Mouse (Mus musculus): ENCODE data around the gene Psmc1. TPM values are rescaled to one million over a fixed set of nuclear protein-coding genes. Genes with fewer than 3 reads are reported as not detected.

The Psmc1 gene
- polyA plus RNA-seq (2014; fragmentation: Nextera tagmentation; extraction: Ambion mirVana): 324 and 348 TPM in 2 replicates

- ATAC-seq (ENCODE audit: low FRiP score, low TSS enrichment): peak; percentile 84
- Histone ChIP-seq H3K9ac (ENCODE audit: low read depth, low read length) (peak within 1 kb of the TSS; percentile 89), H3K4me1 (ENCODE audit: control insufficient read depth, insufficient read depth, low read length) (peaks cover 14% of the 10 kb centered on the region; the same call in 1 of the 2 replicates), H3K9me3 (ENCODE audit: control insufficient read depth, low read length) (no peaks in the 10 kb centered on the region), H3K27me3 (ENCODE audit: control insufficient read depth, insufficient read depth, low read length) (no peaks in the 10 kb centered on the region), H3K27ac (ENCODE audit: low read depth, low read length) (peak within 1 kb of the TSS; percentile 88), H3K4me2 (replicated peaks; ENCODE audit: low read depth, low read length) (peak within 1 kb of the TSS; percentile 64), H3K4me3 (ENCODE audit: low read length) (peak within 1 kb of the TSS; percentile 82), H3K36me3 (ENCODE audit: control insufficient read depth, insufficient read depth, low read length) (peaks cover 32% of the 10 kb centered on the region)
- WGBS: under 1% methylated on average over 58 of the region's 58 CpGs
Observed at GRCm38 (mm10) chr12:100109986-100110696, at the start of gene Psmc1. Gene Psmc1, plus strand, starts transcription at chr12:100110154.

GRCm38 (mm10) chr12:100061071-100061470, 48.9 kb upstream of the Psmc1 start:
- no peak overlapping the region for H3K4me2 ChIP-seq (replicated peaks; ENCODE audit: low read depth, low read length)
- H3K9ac ChIP-seq (ENCODE audit: low read depth, low read length): no peak overlapping the region
- no peaks in the 10 kb centered on the region for H3K4me1 ChIP-seq (ENCODE audit: control insufficient read depth, insufficient read depth, low read length)
- no peak overlapping the region for H3K27ac ChIP-seq (ENCODE audit: low read depth, low read length)
- H3K9me3 ChIP-seq (ENCODE audit: control insufficient read depth, low read length): no peaks in the 10 kb centered on the region
- 87% methylated on average over 10 of the region's 10 CpGs for WGBS
- H3K36me3 ChIP-seq (ENCODE audit: control insufficient read depth, insufficient read depth, low read length): no peaks in the 10 kb centered on the region
- H3K27me3 ChIP-seq (ENCODE audit: control insufficient read depth, insufficient read depth, low read length): no peaks in the 10 kb centered on the region
- ATAC-seq (ENCODE audit: low FRiP score, low TSS enrichment): no peak; the same call in 1 of the 2 replicates
- no peak overlapping the region for H3K4me3 ChIP-seq (ENCODE audit: low read length)

DNA sequence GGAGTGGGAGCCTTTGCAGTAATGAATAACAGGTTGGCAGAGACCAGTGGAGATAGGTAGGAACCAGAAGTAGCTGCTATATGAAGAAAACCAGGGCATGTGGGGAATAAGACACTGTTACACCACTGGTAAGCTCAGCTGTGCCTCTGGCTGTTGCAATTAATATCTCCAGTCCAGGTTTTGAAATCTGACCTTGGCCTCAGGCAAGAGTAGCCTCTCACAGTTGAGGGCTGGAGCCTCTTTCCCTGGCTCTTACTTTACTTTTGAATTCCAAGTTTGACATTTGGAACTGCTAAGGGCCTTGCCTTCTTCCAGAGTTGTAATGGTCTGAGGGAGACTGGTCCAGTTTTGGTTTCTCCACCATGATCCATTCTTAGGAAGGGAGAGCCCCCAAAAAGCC, 48.1 kb upstream of the Psmc1 start:
- no peaks in the 10 kb centered on the region for H3K36me3 ChIP-seq (ENCODE audit: control insufficient read depth, insufficient read depth, low read length)
- no peak overlapping the region for H3K27ac ChIP-seq (ENCODE audit: low read depth, low read length)
- no peak for ATAC-seq (ENCODE audit: low FRiP score, low TSS enrichment)
- no peaks in the 10 kb centered on the region for H3K27me3 ChIP-seq (ENCODE audit: control insufficient read depth, insufficient read depth, low read length)
- H3K4me3 ChIP-seq (ENCODE audit: low read length): no peak overlapping the region
- no peaks in the 10 kb centered on the region for H3K9me3 ChIP-seq (ENCODE audit: control insufficient read depth, low read length)
- H3K4me2 ChIP-seq (replicated peaks; ENCODE audit: low read depth, low read length): no peak overlapping the region
- no peak overlapping the region for H3K9ac ChIP-seq (ENCODE audit: low read depth, low read length)
- H3K4me1 ChIP-seq (ENCODE audit: control insufficient read depth, insufficient read depth, low read length): no peaks in the 10 kb centered on the region

- no peak for ATAC-seq (ENCODE audit: low FRiP score, low TSS enrichment)
- Histone ChIP-seq H3K4me2 (replicated peaks; ENCODE audit: low read depth, low read length) (no peak overlapping the region), H3K36me3 (ENCODE audit: control insufficient read depth, insufficient read depth, low read length) (no peaks in the 10 kb centered on the region), H3K9me3 (ENCODE audit: control insufficient read depth, low read length) (no peaks in the 10 kb centered on the region), H3K4me1 (ENCODE audit: control insufficient read depth, insufficient read depth, low read length) (no peaks in the 10 kb centered on the region), H3K27ac (ENCODE audit: low read depth, low read length) (no peak overlapping the region), H3K27me3 (ENCODE audit: control insufficient read depth, insufficient read depth, low read length) (no peaks in the 10 kb centered on the region), H3K4me3 (ENCODE audit: low read length) (no peak overlapping the region), H3K9ac (ENCODE audit: low read depth, low read length) (no peak overlapping the region)
- WGBS: 75% methylated on average over 3 of the region's 3 CpGs
Observed at GRCm38 (mm10) chr12:100062584-100062983, 47.4 kb upstream of the Psmc1 start.

DNA sequence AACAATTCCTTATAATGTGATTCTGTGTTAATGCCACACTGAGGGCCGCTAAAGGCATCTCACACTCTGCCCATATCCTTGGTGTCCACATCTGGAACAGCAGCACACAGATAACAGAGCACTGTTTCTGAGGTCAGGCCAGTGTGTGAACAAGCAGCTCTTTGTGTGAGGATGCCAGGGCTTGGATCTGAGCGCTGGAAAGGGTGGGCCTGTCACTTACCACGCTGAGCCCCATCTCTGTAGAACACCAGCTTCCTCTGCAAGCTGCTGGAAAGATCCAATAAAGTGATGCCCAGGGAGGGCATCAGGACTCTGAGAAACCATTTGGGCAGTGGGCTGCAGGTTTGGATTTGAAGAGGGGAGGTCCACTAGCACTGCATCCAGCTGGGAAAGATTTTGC, 44.8 kb upstream of the Psmc1 start:
- no peaks in the 10 kb centered on the region for H3K36me3 ChIP-seq (ENCODE audit: control insufficient read depth, insufficient read depth, low read length)
- no peak overlapping the region for H3K27ac ChIP-seq (ENCODE audit: low read depth, low read length)
- no peaks in the 10 kb centered on the region for H3K9me3 ChIP-seq (ENCODE audit: control insufficient read depth, low read length)
- no peaks in the 10 kb centered on the region for H3K27me3 ChIP-seq (ENCODE audit: control insufficient read depth, insufficient read depth, low read length)
- no peak for ATAC-seq (ENCODE audit: low FRiP score, low TSS enrichment)
- no peak overlapping the region for H3K4me3 ChIP-seq (ENCODE audit: low read length)
- no peaks in the 10 kb centered on the region for H3K4me1 ChIP-seq (ENCODE audit: control insufficient read depth, insufficient read depth, low read length)
- H3K4me2 ChIP-seq (replicated peaks; ENCODE audit: low read depth, low read length): no peak overlapping the region
- WGBS: 86% methylated on average over 3 of the region's 3 CpGs
- H3K9ac ChIP-seq (ENCODE audit: low read depth, low read length): no peak overlapping the region

DNA sequence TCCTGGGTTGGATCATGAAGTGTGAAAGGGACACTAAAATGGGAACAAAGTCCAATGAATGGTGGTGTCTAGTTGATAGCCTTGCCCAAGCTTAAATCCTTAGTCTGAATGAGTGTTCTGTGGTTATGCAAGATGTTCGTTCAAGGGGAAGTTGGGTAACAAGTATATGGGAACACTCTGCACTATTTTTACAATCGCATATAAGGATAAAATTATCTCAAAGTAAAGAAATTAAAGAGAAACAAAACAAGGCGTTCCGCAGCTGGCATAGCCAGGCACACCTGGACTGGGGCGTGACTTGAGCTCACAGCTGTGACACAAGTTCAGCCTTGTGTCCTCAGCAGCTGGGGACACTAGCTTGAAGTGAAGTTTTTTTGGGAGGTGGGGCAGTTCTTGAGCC, 42.5 kb upstream of the Psmc1 start:
- Histone ChIP-seq H3K4me2 (replicated peaks; ENCODE audit: low read depth, low read length) (no peak overlapping the region), H3K27ac (ENCODE audit: low read depth, low read length) (no peak overlapping the region), H3K9ac (ENCODE audit: low read depth, low read length) (no peak overlapping the region), H3K27me3 (ENCODE audit: control insufficient read depth, insufficient read depth, low read length) (no peaks in the 10 kb centered on the region), H3K4me1 (ENCODE audit: control insufficient read depth, insufficient read depth, low read length) (no peaks in the 10 kb centered on the region), H3K36me3 (ENCODE audit: control insufficient read depth, insufficient read depth, low read length) (no peaks in the 10 kb centered on the region), H3K4me3 (ENCODE audit: low read length) (no peak overlapping the region), H3K9me3 (ENCODE audit: control insufficient read depth, low read length) (no peaks in the 10 kb centered on the region)
- no peak for ATAC-seq (ENCODE audit: low FRiP score, low TSS enrichment)
- WGBS: 87% methylated on average over 5 of the region's 5 CpGs

- Histone ChIP-seq H3K4me1 (ENCODE audit: control insufficient read depth, insufficient read depth, low read length) (no peaks in the 10 kb centered on the region), H3K27ac (ENCODE audit: low read depth, low read length) (no peak overlapping the region), H3K4me2 (replicated peaks; ENCODE audit: low read depth, low read length) (no peak overlapping the region), H3K36me3 (ENCODE audit: control insufficient read depth, insufficient read depth, low read length) (no peaks in the 10 kb centered on the region), H3K4me3 (ENCODE audit: low read length) (no peak overlapping the region), H3K9ac (ENCODE audit: low read depth, low read length) (no peak overlapping the region), H3K27me3 (ENCODE audit: control insufficient read depth, insufficient read depth, low read length) (no peaks in the 10 kb centered on the region), H3K9me3 (ENCODE audit: control insufficient read depth, low read length) (no peaks in the 10 kb centered on the region)
- 65% methylated on average over 4 of the region's 4 CpGs for WGBS
- no peak for ATAC-seq (ENCODE audit: low FRiP score, low TSS enrichment)
Observed at GRCm38 (mm10) chr12:100073201-100073672, 36.7 kb upstream of the Psmc1 start.

DNA sequence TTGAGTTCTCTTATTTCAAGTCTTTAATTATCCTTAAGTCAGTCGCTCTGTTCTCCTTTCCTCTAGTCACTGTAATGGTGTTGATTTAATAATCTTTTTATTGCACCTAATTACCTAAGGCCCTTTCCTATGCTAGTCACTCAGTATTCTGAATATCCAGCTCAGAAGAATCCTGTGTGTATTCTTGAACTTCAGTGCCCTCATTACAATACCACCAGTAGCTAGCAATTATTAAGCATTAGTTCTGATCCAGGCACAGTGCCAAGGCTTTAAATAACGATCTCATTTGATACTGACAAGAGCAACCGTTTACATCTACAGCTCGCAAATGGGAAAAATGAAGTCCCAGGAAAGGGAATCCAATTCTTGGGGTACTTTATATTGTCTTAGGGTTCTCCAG, 34.2 kb upstream of the Psmc1 start:
- no peaks in the 10 kb centered on the region for H3K9me3 ChIP-seq (ENCODE audit: control insufficient read depth, low read length)
- H3K9ac ChIP-seq (ENCODE audit: low read depth, low read length): no peak overlapping the region
- H3K27me3 ChIP-seq (ENCODE audit: control insufficient read depth, insufficient read depth, low read length): no peaks in the 10 kb centered on the region
- 74% methylated on average over 4 of the region's 4 CpGs for WGBS
- no peak overlapping the region for H3K4me2 ChIP-seq (replicated peaks; ENCODE audit: low read depth, low read length)
- H3K4me3 ChIP-seq (ENCODE audit: low read length): no peak overlapping the region
- no peaks in the 10 kb centered on the region for H3K4me1 ChIP-seq (ENCODE audit: control insufficient read depth, insufficient read depth, low read length)
- no peak for ATAC-seq (ENCODE audit: low FRiP score, low TSS enrichment)
- no peaks in the 10 kb centered on the region for H3K36me3 ChIP-seq (ENCODE audit: control insufficient read depth, insufficient read depth, low read length)
- H3K27ac ChIP-seq (ENCODE audit: low read depth, low read length): no peak overlapping the region

DNA sequence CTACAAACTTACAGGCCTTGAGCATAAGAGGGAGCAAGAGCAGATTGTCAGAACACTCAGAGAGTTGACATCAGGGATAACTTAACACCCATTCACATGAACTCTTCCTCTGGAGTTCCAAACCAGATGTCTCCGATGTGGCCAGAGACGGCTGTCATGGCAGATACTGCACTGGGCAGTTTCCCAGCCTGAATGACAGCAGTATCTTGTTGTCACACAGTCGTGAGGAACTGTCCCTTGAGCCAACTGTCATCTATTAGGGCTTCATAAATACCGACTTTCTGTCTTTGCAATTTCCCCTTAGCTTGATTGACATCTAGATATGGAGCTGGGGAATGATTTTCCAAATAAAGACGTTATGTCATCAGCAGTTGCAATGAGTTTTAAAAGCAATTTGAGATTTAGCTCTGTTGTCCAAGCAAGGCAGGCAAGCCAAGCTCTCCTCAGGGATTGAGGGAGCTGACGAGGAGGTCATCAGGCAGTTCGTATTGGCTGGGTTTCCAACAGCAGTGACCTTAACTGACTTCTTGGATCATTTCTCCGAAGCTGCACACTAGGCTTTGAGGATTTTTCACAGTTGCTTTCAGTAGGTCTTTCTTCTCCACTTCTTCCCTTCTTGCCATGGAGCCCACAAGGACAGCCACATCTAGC, 30.2 kb upstream of the Psmc1 start:
- Histone ChIP-seq H3K27ac (ENCODE audit: low read depth, low read length) (no peak overlapping the region), H3K9me3 (ENCODE audit: control insufficient read depth, low read length) (no peaks in the 10 kb centered on the region), H3K4me2 (replicated peaks; ENCODE audit: low read depth, low read length) (no peak overlapping the region), H3K9ac (ENCODE audit: low read depth, low read length) (no peak overlapping the region), H3K4me1 (ENCODE audit: control insufficient read depth, insufficient read depth, low read length) (peaks cover 8% of the 10 kb centered on the region), H3K4me3 (ENCODE audit: low read length) (no peak overlapping the region), H3K36me3 (ENCODE audit: control insufficient read depth, insufficient read depth, low read length) (no peaks in the 10 kb centered on the region), H3K27me3 (ENCODE audit: control insufficient read depth, insufficient read depth, low read length) (no peaks in the 10 kb centered on the region)
- 68% methylated on average over 8 of the region's 8 CpGs for WGBS
- ATAC-seq (ENCODE audit: low FRiP score, low TSS enrichment): no peak
